Mouse (Mus musculus) B cell, adult 2 months (primary cell): Measurements from ENCODE around the gene Lhfpl2.
"Not testable (repeated sequence)": the region's sequence is repeated elsewhere in the genome, so short reads cannot be mapped to it uniquely, and the experiment has no call there.

Experiments
- DNase-seq, 2 experiments: peaks; one replicate each; pipeline ENCODE4 v3.0.0; 2022

Lhfpl2 gene

DNA sequence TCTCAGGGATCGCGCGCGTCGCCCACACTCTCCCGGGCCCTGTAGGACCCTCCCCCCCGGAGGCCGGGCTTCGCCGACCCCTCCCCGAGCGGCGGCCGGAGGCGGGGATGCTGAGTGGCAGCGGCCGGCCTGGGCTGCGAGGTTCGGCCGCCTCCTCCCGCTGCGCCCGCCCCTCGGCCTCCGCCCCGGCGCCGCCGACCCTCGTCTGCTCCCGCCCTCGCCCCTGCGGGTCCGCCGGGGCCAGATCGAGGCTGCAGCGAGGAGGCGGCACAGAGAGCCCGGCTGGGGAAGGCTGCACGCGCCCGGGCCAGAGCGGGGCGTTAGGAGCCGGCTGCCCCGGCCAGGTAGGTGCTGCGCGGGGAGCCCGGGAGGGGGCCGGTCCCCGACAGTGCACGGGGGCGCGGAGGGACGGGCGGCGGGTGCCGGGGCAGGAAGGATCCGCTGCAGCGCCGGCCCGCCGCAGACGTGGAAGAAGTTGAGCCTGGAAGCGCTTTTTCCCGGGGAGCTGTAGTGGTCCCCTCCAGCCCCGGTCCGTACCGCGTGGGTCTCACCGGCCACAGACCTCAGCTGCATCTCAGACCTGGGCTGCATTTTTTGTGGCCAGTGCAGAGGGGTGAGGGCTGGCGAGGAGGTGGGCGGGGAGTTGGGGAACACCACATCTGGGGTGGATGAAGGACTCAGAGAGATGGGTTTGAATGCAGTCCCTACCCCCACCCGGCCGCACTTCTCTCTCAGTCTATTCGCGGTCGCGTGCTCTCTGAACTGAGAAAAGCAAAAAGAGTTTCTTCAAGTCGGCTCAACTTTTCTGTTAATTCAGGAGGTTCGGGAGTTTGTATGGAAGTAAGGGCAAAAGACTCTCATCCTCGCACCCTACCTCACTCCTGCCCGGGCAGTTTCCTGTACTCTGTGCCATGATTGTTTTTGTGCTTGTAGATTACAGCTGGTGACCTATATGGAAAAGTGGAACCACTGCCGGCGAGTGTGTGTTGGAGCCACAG, at the start of gene Lhfpl2:
Gene Lhfpl2 (plus strand): TSS at position 234 of the 998 bp plus-strand sequence.
- DNase-seq: peak; percentile 14 to 15

DNA sequence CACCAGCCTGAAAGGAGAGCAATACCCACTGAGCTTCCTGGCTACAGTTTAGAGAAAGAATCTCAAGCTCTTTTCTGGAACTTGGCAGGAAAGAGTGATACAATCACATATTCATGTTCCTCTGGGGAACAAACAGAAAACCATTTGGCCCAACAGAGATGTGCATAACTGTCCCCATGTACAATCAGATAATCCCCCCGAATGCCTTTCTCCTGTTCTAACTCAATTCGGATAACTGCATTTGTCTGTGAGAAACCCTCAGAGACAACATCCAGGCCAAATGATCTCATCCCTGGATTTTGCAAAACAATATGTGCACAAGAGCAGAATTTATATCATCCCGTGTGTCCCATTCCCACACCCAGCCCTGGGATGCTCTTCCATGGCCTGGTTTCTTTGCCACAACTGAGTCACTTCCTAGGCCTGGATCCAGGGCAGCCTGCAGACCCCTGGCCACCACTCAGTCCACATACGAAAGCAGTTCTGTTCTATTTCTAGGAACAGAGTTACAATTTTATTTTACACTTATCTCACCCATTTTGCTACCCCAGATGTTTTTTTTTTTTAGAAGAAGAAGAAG, 45.5 kb upstream of the Lhfpl2 start:
- no peak for DNase-seq

DNA sequence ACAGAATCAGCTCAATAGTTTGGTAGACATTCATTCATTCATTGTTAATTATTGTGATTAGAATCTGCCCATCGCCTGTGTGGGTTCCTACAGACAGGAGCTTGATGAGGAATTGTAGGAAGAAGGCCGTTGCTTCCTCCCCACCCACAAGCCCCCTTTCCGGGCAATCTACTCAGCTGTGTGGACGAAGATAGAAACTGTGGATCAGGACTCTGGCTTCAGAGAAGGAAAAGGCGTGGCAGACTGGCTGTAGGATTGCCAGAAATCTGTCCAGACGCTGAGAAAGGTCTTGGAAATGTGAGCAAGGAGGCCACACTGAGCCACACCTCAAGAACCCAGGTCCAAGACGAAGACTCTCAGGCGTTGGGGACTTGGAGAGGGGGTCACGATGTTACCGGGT, 43.6 kb upstream of the Lhfpl2 start:
- no peak for DNase-seq

DNA sequence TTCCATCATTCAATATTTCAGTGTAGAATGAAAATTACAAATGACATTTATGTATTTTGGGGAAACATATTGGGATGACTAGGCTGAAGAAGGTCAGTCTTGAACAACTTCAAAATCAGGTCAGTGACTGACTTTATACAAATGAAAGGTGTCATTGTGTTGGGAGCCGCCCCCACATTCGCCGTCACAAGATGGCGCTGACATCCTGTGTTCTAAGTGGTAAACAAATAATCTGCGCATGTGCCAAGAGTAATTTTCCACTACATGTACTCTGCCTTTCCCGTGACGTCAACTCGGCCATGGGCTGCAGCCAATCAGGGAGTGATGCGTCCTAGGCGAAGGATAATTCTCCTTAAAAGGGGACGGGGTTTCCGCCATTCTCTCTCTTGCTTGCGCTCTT, 33.0 kb upstream of the Lhfpl2 start:
- not testable (repeated sequence) for DNase-seq

DNA sequence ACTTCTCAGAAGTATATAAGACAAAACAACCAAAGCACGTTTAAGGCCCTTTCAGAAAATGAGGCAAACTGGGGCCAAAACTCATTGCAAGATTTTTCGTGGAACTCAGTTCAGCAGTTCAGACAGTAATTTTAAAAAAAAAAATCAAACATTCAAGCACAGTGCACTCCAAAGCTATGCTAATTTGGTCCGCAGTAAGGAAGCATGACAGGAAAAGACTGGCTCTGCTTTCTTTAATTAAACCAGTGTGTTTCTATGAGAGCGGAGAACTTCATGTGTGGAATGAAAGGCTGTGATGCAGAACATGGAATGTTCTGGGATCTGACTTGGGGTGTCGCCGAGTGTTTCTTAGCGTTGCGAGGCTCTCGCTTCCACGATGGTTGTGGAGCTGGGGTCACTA, 28.4 kb upstream of the Lhfpl2 start:
- DNase-seq: no peak

DNA sequence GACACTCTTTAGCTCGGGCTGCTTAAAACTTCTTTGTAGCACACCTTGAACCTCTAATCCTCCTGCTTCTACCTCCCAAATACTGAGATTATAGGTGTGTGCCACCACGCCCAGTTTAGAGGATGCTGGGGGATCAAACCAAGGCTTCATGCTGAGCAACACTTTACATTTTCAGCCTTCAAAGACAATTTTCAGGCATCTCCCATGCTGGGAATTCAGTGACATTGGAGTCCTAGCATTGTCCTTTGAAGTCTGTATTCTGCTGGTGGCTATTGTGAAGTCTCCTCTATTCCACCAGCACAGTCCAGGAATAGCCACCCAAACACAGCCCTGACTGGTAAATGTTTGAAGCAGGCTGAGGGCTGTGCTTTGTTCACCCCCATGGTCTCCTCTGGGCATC, 27.0 kb upstream of the Lhfpl2 start:
- DNase-seq: no peak

DNA sequence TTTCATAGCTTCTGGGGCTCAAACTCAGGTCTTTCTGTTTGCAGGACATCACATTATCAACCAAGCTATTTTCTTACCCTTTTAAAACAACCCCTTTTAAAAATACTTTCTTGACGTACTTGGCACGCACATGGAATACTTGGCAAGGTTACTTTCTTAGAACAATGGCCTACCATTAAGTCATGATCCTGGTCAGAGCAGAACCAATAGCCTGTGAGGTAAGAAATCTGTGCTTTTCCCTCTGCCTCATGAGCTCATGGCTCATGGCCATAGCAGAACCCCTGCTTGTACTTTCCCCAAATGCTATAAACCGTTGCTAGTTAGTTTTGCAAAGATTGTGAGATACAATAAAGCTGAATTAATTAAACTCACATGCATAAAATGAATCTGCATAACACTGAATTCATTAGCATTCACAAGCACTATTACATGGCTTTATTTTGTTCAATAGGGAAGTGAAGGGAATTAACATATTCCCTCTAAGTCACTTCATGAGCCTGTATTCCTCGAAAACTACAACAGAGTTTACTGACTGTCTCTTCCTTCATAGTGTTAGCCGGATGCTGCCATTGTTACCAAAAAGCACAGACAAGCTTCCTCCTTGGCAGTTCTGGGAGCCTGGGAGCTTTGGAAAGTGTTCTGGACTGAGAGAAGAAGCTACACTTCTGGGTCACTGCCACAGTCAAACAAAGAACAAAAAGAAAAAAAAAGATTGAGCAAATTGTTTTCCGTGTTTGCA, 20.1 kb upstream of the Lhfpl2 start:
- no peak for DNase-seq

DNA sequence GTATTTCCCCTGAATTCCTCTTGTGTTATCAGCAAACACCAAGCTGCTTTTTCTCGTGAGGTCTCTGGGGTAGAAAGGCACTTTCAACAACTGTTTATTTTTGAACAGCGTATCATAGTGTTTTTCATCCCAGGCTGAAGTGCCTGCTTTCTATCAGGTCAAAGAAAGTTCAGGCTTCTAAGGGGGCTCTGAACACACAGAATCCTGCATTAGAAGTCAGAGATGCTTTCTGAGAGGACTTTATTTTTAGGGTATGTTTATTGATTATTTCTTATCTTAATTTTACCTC, 19.6 kb upstream of the Lhfpl2 start:
- no peak for DNase-seq

DNA sequence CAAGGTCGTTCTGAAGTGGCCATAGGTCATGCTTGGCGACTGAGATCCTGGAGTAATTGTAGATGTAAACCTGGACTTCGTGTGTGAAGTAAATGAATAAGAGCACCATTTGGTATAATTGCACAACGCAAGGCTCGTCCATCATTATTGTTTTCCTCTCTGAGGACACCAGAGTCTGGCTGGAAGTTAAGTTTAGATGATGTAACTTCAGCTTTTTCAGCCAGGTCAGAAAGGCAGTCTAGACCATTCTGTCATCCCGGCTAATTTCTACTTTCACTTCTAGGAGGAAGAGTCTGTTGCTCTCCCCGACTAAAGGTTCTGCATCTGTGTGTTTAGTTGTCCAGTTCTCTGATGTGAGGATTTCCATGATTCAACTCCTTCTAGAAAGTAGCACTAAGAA, 7.6 kb upstream of the Lhfpl2 start:
- no peak for DNase-seq

DNA sequence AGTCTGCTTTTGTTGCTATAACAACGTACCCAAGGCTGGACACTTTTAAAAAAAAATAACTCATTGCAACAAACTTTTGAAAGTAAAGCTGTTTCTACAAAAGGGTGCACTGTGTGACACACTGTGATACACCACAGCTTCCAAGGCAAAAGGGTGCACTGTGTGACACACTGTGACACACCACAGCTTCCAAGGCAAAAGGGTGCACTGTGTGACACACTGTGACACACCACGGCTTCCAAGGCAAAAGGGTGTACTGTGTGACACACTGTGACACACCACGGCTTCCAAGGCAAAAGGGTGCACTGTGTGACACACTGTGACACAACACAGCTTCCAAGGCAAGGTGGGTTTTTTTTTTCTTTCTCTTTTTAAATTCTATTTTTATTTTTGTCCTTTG, 6.8 kb upstream of the Lhfpl2 start:
- DNase-seq: no peak

DNA sequence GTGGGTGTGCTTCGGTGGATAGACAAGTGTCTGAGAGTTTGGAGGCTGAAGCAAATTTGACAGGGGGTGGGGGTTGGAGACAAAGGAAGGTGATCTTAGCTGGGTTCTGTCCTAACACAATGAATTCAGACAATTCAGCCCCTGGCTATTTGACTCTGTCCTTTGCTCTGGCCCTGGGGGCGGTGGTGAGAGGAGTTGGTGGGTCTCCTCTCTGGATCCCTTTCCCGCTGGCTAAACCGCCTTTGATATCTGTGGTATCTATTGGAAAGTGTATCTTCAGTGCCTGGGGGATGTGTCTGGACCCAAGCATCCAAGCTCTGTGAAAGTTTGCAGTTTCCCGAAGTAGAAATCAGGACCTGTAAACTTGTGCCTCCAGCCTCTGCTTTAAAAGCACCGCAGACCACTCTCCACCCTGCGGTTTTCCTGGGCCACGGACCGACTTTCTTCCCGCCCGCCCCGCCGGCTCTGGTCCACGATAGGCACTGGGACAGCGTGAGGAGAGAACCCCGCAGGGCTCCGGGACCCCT, 497 bp upstream of the Lhfpl2 start:
- DNase-seq: no peak

DNA sequence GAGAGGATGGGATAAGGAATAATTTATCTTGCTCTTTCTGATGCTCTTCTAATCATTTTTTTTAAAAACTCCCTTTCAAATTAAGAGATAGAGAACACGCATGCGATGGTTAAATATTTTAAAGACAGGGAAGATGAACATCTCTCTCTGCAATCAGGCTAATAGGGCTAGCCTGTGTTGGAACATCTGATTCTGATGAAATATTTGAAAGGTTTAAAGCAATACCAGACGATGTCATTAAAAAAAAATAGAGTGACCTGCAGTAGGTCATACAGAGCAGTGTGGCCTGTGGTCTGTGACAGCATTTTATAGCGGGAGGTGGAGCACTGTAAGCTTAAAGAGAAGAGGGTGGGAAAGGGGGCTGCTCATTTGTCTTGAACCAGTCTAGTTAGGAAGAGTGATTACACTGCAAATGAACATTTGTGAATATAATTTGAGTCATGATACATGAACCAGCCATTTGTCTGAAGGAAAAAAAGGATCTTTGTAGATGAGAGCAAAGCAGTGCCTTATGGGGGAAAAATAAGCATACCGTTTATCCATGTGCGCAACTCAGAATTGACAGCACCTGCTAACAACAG, 1.1 kb downstream of the Lhfpl2 start:
- no peak for DNase-seq

DNA sequence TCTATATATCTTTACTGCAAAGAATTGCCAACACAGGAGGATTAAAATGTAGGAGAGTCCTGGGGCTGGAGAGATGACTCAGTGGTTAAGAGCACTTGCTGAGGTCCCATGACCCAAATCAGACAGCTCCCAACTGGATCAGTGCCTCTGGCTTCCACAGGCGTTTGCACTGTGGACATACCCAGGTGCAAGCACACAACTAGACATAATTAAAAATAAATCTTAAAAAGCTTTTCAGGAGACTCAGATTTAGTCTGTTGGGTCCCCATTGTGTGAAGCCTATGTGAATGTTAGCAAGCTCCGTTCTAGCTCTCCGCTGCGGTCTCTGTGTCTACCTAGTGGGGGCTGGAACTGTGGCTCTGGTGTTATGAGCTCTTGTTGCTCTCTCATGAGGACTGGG, 1.8 kb downstream of the Lhfpl2 start:
- no peak for DNase-seq

DNA sequence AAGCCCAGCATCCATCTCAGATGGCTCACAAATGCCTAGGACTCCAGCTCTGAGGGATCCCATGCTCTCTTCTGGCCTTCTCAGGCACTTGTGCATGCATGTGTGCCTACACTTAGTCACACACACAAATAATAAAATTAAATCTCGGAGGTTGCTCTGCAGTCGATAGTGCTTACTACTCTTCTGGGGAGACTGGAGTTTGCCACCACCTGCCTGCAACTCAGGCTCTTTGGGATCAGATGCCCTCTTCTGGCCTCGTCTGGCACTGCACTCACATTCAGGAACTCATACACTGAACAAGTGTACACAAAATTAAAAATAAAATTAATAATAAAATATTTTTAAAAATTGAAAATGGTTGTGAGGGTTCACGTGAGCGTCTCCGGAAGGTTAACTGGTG, 2.2 kb downstream of the Lhfpl2 start:
- DNase-seq: peak; percentile 23 to 28

DNA sequence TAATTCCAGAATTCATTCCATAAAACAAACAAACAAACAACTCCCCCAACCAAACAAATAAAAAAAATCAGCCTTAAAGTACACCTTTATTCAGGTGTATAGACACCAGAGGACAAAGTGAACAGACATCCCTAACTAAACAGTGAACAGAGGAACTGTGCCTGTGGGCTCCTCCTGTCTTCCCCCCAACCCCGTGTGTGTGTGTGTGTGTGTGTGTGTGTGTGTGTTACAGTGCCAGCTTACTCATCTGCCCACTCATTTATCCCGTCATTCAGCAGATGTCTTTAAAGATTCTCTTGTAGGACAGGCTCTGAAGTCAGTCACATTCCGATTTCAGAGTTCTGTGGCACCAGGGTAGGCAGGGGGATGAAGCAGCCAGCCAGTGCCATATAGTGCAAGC, 2.9 kb downstream of the Lhfpl2 start:
- no peak for DNase-seq

DNA sequence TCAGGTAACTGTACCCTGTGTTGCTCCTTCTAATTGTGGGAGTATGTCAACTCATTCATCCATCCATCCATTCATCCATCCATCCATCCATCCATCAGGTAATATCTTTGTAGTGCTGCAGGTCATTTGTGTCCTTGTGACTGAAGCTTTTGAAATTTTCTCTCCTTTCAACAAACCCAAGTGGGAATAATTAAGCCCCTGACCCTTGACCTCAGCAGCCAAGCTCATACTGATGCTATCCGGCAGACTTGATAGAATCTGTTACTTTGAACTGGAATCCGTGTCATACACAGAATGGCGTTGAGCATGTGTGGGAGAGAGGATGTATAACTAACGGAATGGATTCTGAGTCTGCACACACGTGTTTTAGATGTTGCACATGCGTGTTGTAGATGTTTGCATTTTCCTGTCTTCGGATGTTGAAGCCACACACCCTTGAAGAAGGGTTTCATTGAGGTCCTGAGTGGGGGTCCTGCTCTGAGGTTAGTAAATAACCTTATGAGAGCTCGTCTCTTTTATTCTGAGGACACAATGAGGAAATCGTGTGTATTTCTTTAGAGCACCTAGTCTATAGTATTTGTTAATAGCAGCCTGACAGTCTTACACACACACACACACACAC, 3.8 kb downstream of the Lhfpl2 start:
- DNase-seq: no peak

DNA sequence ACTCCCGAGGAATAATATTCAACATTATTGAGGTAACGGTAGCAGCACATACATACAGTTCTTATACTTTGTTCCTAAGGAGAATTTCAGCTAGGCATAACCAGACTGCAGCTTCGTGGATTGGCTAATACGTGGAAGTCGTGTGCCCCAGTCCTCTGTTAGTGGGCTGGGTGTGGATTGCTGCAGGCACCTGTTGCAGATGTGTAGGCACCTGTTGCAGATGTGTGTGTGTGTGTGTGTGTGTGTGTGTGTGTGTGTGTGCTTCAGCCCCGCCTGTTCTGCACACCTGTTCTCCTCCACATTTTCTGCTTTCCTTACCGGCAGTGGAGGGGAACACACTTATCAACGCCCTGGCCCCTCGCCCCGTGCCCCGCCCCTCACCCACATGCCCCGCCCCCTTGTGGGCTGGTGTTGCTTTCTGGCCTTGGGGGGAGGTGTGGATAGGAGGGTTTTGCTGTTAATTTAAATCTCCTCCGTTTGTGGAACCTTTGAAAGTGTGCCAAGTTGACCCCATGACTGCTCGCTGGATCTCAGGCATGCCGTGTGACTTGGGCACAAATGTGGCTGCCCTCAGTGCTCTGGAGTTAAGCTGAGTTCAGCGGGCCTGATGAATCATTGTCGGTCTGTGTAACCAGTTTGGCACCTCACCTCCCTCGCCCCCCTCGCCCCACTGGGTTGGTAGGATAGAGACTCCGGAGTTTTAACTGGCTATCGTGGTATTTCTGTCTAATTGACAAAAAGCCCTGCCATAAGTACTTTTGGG, 4.9 kb downstream of the Lhfpl2 start:
- no peak for DNase-seq

DNA sequence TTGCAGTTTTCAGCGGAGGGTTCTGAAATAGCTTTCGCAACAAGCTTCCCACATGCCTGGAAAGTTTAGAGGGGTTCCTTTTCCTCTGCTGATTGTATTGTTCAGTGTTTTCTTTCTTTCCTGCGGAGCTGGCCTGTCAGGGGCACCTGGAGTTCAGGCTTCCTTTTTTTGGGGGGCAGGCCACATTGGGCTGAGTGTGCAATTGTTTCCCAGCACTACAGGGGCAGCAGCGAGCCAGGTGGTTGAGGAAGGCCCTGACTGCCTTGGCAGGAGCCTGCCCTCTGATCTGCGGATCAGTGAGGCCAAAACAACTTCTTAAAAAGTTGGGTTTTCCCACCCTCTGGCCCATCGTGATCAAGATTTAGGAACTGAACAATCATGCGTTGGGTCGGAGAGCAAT, 5.6 kb downstream of the Lhfpl2 start:
- DNase-seq: peak; percentile 8 to 10

DNA sequence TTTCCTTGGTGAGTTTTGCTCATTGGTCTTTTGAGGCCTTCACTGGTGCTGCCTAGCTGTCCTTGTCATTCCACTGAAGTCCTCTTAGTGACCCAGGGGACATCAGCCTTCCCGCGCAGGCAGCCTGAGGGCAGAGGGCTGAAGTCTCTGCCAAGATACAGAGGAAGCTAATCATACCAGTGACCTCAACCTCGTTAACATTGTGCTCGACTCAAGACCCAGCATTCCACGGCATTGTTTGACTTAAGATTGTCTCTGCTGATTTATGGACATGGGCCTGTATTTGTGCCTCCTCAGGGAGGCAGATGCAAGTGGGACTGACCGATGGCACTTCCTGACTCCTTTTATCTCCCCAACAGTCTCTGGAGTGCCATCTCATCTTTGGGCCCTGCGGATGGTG, 7.0 kb downstream of the Lhfpl2 start:
- no peak for DNase-seq

DNA sequence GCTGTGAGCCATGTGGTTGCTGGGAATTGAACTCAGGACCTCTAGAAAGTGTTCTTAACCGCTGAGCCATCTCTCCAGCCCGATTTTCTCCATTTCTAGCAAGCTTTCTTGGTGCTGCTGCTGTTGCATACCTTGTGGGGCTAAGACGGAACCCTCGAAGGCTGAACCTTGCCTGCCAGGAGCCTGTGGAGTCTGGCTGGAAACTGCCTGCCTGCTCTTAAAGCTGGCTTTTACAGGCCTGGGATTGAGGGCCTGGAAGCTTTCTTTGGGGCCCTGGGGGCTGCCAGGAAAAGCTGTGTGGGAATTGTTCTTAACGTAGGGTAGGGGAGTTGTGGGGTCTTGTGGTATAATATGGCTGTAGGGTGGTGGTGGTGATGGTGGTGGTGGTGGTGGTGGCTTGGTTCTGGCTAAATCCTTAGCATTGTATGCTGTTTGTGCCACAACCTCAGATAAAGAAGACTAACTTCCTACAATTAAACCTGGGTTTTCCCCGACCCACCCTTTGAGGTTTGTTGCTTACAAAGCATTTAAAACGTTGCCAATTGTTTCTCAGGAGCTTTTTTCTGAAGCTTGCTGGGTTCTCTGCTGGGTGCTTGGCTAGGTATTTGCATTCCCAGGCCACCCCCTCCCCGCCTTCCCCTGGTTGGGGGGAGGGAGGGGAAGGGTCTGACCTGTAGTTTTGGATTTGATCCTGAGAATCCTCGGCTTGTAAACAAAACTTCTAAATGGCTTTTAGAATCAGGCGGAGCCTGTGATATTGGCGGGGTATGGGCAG, 7.9 kb downstream of the Lhfpl2 start:
- no peak for DNase-seq

DNA sequence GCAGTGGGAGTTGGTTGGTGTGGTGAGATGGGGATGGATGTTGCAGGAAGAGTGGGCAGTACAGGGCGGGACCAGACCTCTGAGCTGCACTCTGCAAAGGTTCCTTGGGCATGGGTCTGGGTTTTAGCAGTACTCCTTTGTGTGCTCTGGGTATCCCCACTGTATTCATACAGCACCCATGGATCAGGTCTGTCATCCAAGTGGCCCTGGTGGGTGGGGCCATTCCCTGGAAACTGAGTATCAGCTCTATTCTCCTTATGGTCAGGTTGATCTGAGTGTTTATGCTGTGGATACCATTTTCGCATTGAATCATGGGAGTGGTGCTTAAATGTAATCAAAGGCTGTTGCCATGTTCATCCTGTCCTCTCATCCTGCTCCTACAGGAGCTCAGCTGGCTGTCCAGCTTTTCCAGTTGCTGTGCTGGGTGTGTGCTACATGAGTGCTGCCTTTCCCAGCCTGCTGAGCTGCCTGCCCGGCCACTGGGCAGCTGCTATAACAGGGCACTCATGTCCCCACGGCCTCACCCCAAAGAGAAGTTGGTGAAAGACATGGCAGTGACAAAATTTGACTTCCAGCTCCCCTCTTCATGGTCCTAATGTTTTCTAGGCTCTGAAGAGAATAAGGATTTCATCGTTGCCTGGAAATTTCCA, 9.2 kb downstream of the Lhfpl2 start:
- no peak for DNase-seq
